Mouse (Mus musculus) adrenal gland, adult 8-10 months (tissue): ENCODE measurements around the gene Cep57l1. TPM values are rescaled to one million over a fixed set of nuclear protein-coding genes. Genes with fewer than 3 reads are reported as not detected.

Experiments used
- DNase-seq: peaks from one replicate; pipeline ENCODE4 v3.0.0; 2022
- total RNA-seq, 4 experiments: library from RNA; stranded (reverse); gene quantifications; 2 replicates each; pipeline ENCODE4 v1.2.4; 2022

Cep57l1 gene
- total RNA-seq, 4 experiments from 2014 or later, result 5.8 to 14.5 (median 9.5) TPM

GRCm38 (mm10) chr10:41816516-41816915, 6.8 kb upstream of the Cep57l1 start:
- no peak for DNase-seq

GRCm38 (mm10) chr10:41814305-41814853, 4.7 kb upstream of the Cep57l1 start:
- DNase-seq, result no peak

GRCm38 (mm10) chr10:41812566-41812965, 2.9 kb upstream of the Cep57l1 start:
- no peak for DNase-seq

- no peak for DNase-seq
These were observed 1.1 kb upstream of the Cep57l1 start for GRCm38 (mm10) chr10:41810564-41811455.

- DNase-seq, result peak; percentile 83
These were observed 446 bp downstream of the Cep57l1 start for GRCm38 (mm10) chr10:41809080-41809770.

- DNase-seq, result no peak
These were observed 3.8 kb downstream of the Cep57l1 start for GRCm38 (mm10) chr10:41805729-41806355.

GRCm38 (mm10) chr10:41804711-41805110, 5.0 kb downstream of the Cep57l1 start:
- no peak for DNase-seq

- no peak for DNase-seq
These were observed 6.2 kb downstream of the Cep57l1 start for GRCm38 (mm10) chr10:41803467-41803866.

GRCm38 (mm10) chr10:41797253-41797652, 12.4 kb downstream of the Cep57l1 start:
- no peak for DNase-seq

GRCm38 (mm10) chr10:41792375-41792774, 17.3 kb downstream of the Cep57l1 start:
- DNase-seq, result no peak

GRCm38 (mm10) chr10:41767254-41767653, 42.4 kb downstream of the Cep57l1 start:
- no peak for DNase-seq

GRCm38 (mm10) chr10:41766280-41766679, 43.4 kb downstream of the Cep57l1 start:
- DNase-seq, result no peak

GRCm38 (mm10) chr10:41765586-41765985, 44.1 kb downstream of the Cep57l1 start:
- DNase-seq, result peak; percentile 32

- no peak for DNase-seq
These were observed 45.8 kb downstream of the Cep57l1 start for GRCm38 (mm10) chr10:41763741-41764385.

- no peak for DNase-seq
These were observed 48.8 kb downstream of the Cep57l1 start for GRCm38 (mm10) chr10:41760866-41761265.

- DNase-seq, result no peak
These were observed 51.6 kb downstream of the Cep57l1 start for GRCm38 (mm10) chr10:41758041-41758440.

GRCm38 (mm10) chr10:41757226-41757625, 52.4 kb downstream of the Cep57l1 start:
- DNase-seq, result no peak

- DNase-seq, result no peak
These were observed 57.7 kb downstream of the Cep57l1 start for GRCm38 (mm10) chr10:41751867-41752480.

- no peak for DNase-seq
These were observed 60.4 kb downstream of the Cep57l1 start for GRCm38 (mm10) chr10:41749306-41749705.

- no peak for DNase-seq
These were observed 63.1 kb downstream of the Cep57l1 start for GRCm38 (mm10) chr10:41746554-41746953.

- DNase-seq, result no peak
These were observed 65.7 kb downstream of the Cep57l1 start for GRCm38 (mm10) chr10:41744006-41744405.

- no peak for DNase-seq
These were observed 69.5 kb downstream of the Cep57l1 start for GRCm38 (mm10) chr10:41740221-41740620.
